Mouse (Mus musculus): Measurements from ENCODE around the gene Polr2e. TPM values are rescaled to one million over a fixed set of nuclear protein-coding genes. Genes with fewer than 3 reads are reported as not detected.

Polr2e gene
- polyA plus RNA-seq, 1 experiment from 2014 or later = 145 TPM

- 62% methylated on average over 9 of the region's 9 CpGs for WGBS
Observed at GRCm38 (mm10) chr10:80003374-80004232, 36.0 kb downstream of the Polr2e start.

DNA sequence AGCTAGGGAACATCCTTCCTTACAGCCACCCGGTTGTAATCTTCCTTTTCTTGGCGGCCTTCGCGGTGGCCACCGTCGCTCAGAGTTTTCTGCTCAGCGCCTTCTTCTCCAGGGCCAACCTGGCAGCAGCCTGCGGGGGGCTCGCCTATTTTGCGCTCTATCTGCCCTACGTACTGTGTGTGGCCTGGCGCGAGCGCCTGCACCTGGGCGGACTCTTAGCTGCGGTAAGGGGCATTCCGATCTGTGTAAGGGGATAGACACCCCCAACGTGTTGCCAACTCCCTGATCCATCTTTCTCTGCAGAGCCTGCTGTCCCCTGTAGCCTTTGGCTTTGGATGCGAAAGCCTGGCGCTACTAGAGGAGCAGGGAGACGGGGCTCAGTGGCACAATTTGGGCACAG, 36.8 kb downstream of the Polr2e start:
- Histone ChIP-seq H3K36me3 (no peaks in the 10 kb centered on the region), H3K4me2 (no peak overlapping the region), H3K4me1 (replicated peaks) (peaks cover 8% of the 10 kb centered on the region), H3K27me3 (peaks cover 15% of the 10 kb centered on the region), H3K9me3 (no peaks in the 10 kb centered on the region), H3K27ac (replicated peaks) (no peak overlapping the region), H3K4me3 (no peak overlapping the region), H3K9ac (no peak overlapping the region)
- ATAC-seq (ENCODE audit: low FRiP score, low read depth) = no peak
- 25% methylated on average over 21 of the region's 21 CpGs for WGBS

More at GRCm38 (mm10) chr10:80003374-80004232, 36.0 kb downstream of the Polr2e start:
- Histone ChIP-seq H3K4me3 (no peak overlapping the region), H3K27me3 (peaks cover 15% of the 10 kb centered on the region), H3K9me3 (no peaks in the 10 kb centered on the region), H3K27ac (replicated peaks) (no peak overlapping the region), H3K4me2 (no peak overlapping the region), H3K9ac (no peak overlapping the region), H3K36me3 (peaks cover 2% of the 10 kb centered on the region), H3K4me1 (replicated peaks) (0 out of 2 replicates have a peak, but pooled peaks cover under 1% of the 10 kb centered on the region)
- ATAC-seq (ENCODE audit: low FRiP score, low read depth) = no peak

DNA sequence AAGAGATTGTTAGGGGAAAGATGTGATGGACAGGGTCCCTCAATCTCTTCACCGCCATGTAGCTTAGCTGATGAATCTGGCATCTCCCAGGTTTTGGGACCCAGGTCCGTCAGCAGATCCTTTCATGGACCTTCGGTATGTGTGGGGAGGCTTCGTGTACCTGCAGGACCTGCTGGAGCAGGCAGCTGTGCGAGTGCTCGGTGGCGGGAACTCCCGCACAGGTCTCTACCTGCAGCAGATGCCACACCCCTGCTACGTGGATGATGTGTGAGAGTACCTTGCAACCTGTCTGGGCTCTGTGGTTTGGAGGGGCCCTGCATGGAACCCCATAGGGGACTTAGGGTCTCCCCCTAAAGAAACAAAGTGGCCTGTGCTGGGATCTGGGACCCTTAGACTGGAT, 37.6 kb downstream of the Polr2e start:
- H3K27me3 ChIP-seq = peaks cover 15% of the 10 kb centered on the region
- no peaks in the 10 kb centered on the region for H3K9me3 ChIP-seq
- no peak overlapping the region for H3K9ac ChIP-seq
- no peaks in the 10 kb centered on the region for H3K36me3 ChIP-seq
- H3K4me1 ChIP-seq (replicated peaks) = peaks cover 17% of the 10 kb centered on the region
- ATAC-seq (ENCODE audit: low FRiP score, low read depth) = no peak
- no peak overlapping the region for H3K4me2 ChIP-seq
- no peak overlapping the region for H3K4me3 ChIP-seq
- H3K27ac ChIP-seq (replicated peaks) = no peak overlapping the region
- WGBS = 79% methylated on average over 9 of the region's 9 CpGs

DNA sequence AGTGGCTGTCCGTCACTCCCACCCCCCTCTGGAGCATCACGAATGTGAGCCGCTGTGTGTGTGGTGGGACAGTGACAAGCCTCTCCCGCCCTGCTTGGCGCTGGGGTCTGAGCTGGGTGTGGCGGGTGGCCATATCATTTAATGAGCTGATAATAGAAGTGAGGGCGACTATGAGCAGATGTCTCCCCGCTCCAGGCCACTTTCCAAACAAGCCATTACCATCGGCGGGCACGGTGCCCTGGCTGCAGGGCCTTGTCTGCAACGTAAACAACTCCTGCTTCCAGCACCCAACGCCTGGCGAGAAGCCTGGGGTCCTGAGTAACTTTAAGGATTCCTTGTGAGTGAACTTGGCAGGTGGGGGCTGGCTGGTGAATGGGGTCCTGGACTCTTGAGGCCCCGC, 41.8 kb downstream of the Polr2e start:
- Histone ChIP-seq H3K27me3 (peaks cover 14% of the 10 kb centered on the region), H3K27ac (replicated peaks) (peak overlapping the region; percentile 69), H3K4me3 (peak overlapping the region; percentile 54), H3K9ac (peak overlapping the region; percentile 40), H3K36me3 (no peaks in the 10 kb centered on the region), H3K4me2 (peak overlapping the region; percentile 81), H3K9me3 (no peaks in the 10 kb centered on the region), H3K4me1 (replicated peaks) (peaks cover 29% of the 10 kb centered on the region)
- WGBS = 9% methylated on average over 15 of the region's 15 CpGs
- ATAC-seq (ENCODE audit: low FRiP score, low read depth) = peak; percentile 16; the same call in 1 of the 2 replicates

- Histone ChIP-seq H3K27me3 (peaks cover 11% of the 10 kb centered on the region), H3K9ac (peak overlapping the region; percentile 46), H3K4me1 (replicated peaks) (peaks cover 29% of the 10 kb centered on the region), H3K4me3 (peak overlapping the region; percentile 54), H3K4me2 (peak overlapping the region; percentile 81), H3K36me3 (no peaks in the 10 kb centered on the region), H3K9me3 (no peaks in the 10 kb centered on the region), H3K27ac (replicated peaks) (peak overlapping the region; percentile 69)
- WGBS = 1% methylated on average over 35 of the region's 35 CpGs
- peak; percentile 74 for ATAC-seq (ENCODE audit: low FRiP score, low read depth)
Observed at GRCm38 (mm10) chr10:79997034-79997760, 42.4 kb downstream of the Polr2e start.

DNA sequence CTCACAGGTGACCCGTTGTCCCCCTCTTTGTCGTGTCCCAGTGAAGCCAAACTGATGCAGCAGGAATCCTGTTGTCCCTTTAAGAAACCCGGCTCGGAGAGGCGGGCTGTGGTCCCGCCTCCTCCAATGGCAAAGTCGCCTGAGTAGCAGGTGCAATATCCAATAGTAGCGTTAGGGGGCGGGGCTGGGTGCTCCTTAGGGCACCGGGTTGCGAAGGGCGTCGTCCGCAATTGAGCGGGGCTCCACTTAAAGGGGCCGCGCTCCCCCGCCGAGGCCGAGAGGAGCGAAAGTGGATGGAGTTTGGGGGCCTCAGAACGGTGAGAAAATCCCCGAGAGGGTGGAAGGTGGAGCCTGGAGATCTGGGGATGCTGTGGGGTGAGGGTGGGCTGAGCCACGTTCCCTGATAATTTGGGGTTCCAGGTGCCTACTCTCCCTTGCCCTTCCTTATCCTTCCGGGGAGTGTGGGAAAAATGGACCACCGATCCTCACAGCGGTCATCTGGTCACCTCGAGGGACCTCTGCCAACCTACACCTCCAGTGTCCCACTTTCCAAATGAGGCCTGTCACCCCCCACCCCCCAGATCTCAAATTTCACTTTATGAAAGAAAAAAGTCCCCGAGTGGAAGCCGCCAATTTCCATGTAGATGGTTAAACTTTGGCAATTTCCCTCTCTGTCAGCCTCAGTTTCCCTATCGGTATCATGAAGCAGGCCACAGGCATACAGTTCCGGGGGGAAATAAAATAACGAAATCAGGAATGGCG, 43.1 kb downstream of the Polr2e start, which contains the start of gene Abca7:
Abca7 (plus strand) TSS at position 223 of the 762 bp plus-strand sequence.
- Histone ChIP-seq H3K9ac (peak within 1 kb of the TSS; percentile 46), H3K27ac (replicated peaks) (peak within 1 kb of the TSS; percentile 69), H3K27me3 (peaks cover 4% of the 10 kb centered on the region), H3K9me3 (no peaks in the 10 kb centered on the region), H3K4me3 (peak within 1 kb of the TSS; percentile 54), H3K4me1 (replicated peaks) (peaks cover 29% of the 10 kb centered on the region), H3K4me2 (peak within 1 kb of the TSS; percentile 81), H3K36me3 (no peaks in the 10 kb centered on the region)
- under 1% methylated on average over 34 of the region's 34 CpGs for WGBS
- ATAC-seq (ENCODE audit: low FRiP score, low read depth) = peak; percentile 90

GRCm38 (mm10) chr10:79995636-79996035, 44.0 kb downstream of the Polr2e start:
- WGBS = 81% methylated on average over 1 of the region's 1 CpGs
- H3K27me3 ChIP-seq = peaks cover 8% of the 10 kb centered on the region
- H3K9ac ChIP-seq = no peak overlapping the region
- H3K4me2 ChIP-seq = peak overlapping the region; percentile 81
- H3K27ac ChIP-seq (replicated peaks) = 0 out of 2 replicates have a peak overlapping the region, but pooled peaks have one; percentile 30
- ATAC-seq (ENCODE audit: low FRiP score, low read depth) = 0 out of 2 replicates have a peak, but pooled peaks have one; percentile 0
- H3K36me3 ChIP-seq = no peaks in the 10 kb centered on the region
- no peaks in the 10 kb centered on the region for H3K9me3 ChIP-seq
- H3K4me3 ChIP-seq = no peak overlapping the region
- H3K4me1 ChIP-seq (replicated peaks) = peaks cover 29% of the 10 kb centered on the region

- Histone ChIP-seq H3K4me3 (no peak overlapping the region), H3K27ac (replicated peaks) (no peak overlapping the region), H3K9me3 (no peaks in the 10 kb centered on the region), H3K27me3 (peaks cover 15% of the 10 kb centered on the region), H3K9ac (no peak overlapping the region), H3K4me2 (no peak overlapping the region), H3K36me3 (no peaks in the 10 kb centered on the region), H3K4me1 (replicated peaks) (peaks cover 29% of the 10 kb centered on the region)
- WGBS = 77% methylated on average over 16 of the region's 16 CpGs
- ATAC-seq (ENCODE audit: low FRiP score, low read depth) = no peak
Observed at GRCm38 (mm10) chr10:79994397-79995115, 45.0 kb downstream of the Polr2e start.

DNA sequence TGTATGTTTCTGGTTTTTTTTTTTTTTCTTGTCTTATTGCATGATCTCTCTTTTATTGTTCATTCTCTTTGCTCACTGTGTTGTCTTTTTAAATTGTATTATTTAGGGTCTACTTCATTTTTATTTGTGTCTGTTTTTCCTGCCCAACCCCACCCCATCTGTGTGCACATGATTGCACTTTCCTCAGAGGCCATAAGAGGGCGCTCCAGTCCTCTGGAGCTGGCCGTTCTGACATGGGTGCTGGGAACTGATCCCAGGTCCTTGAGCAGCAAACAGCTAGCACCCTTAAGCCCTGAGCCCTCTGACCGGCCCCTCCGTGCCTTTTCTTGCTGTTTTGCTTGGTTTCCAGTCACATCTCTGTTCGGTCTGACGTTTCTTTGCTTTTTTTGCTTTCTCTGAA, 48.0 kb downstream of the Polr2e start:
- Histone ChIP-seq H3K36me3 (no peaks in the 10 kb centered on the region), H3K9ac (no peak overlapping the region), H3K4me1 (replicated peaks) (peaks cover 30% of the 10 kb centered on the region), H3K4me3 (no peak overlapping the region), H3K27me3 (peaks cover 39% of the 10 kb centered on the region), H3K27ac (replicated peaks) (no peak overlapping the region), H3K9me3 (no peaks in the 10 kb centered on the region), H3K4me2 (no peak overlapping the region)
- 84% methylated on average over 6 of the region's 6 CpGs for WGBS
- no peak for ATAC-seq (ENCODE audit: low FRiP score, low read depth)

- no peak overlapping the region for H3K9ac ChIP-seq
- H3K4me1 ChIP-seq (replicated peaks) = peaks cover 31% of the 10 kb centered on the region
- peaks cover 39% of the 10 kb centered on the region for H3K27me3 ChIP-seq
- WGBS = 58% methylated on average over 12 of the region's 12 CpGs
- no peak for ATAC-seq (ENCODE audit: low FRiP score, low read depth)
- no peak overlapping the region for H3K27ac ChIP-seq (replicated peaks)
- no peaks in the 10 kb centered on the region for H3K36me3 ChIP-seq
- no peak overlapping the region for H3K4me2 ChIP-seq
- no peaks in the 10 kb centered on the region for H3K9me3 ChIP-seq
- no peak overlapping the region for H3K4me3 ChIP-seq
Observed at GRCm38 (mm10) chr10:79991099-79991498, 48.5 kb downstream of the Polr2e start.

DNA sequence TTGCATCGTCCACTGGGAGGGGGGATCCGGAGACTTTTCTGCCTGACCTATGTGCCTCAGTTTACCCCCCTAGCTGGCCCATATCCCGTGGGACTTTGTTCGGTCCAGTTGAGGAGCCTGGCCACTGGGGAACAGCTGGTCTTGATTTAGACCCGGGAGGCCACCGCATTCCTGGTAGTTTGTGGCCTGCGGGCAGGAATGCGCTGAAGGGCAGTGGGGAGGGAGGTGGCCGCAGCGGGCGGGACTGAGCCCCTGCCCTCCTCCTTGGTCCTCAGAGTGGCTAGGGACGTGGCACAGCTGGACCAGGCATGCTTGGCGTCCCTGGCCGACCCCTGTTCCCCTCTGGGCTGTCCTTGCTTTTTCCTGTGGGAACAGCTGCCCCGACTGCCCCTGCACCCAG, 49.7 kb downstream of the Polr2e start:
- H3K4me1 ChIP-seq (replicated peaks) = peaks cover 30% of the 10 kb centered on the region
- H3K9ac ChIP-seq = no peak overlapping the region
- H3K4me3 ChIP-seq = no peak overlapping the region
- H3K27me3 ChIP-seq = peaks cover 39% of the 10 kb centered on the region
- H3K9me3 ChIP-seq = no peaks in the 10 kb centered on the region
- no peak overlapping the region for H3K27ac ChIP-seq (replicated peaks)
- H3K36me3 ChIP-seq = no peaks in the 10 kb centered on the region
- peak overlapping the region; percentile 75 for H3K4me2 ChIP-seq
- WGBS = 11% methylated on average over 15 of the region's 15 CpGs
- ATAC-seq (ENCODE audit: low FRiP score, low read depth) = no peak
